Mouse (Mus musculus) thymus, postnatal 4 days (tissue): ENCODE measurements around the gene Kcne4.
"Not testable (repeated sequence)": the region's sequence is repeated elsewhere in the genome, so short reads cannot be mapped to it uniquely, and the experiment has no call there.

Experiments used
- DNase-seq: peaks from one replicate; pipeline ENCODE4 v3.0.0; 2021

Gene Kcne4

GRCm38 (mm10) chr1:78816639-78817038 lies at the start of gene Kcne4:
Kcne4 (plus strand) TSS chr1:78816758.
- DNase-seq = no peak

GRCm38 (mm10) chr1:78781899-78782298 lies 34.7 kb upstream of the Kcne4 start:
- DNase-seq = no peak

GRCm38 (mm10) chr1:78784936-78785335 lies 31.6 kb upstream of the Kcne4 start:
- not testable (repeated sequence) for DNase-seq

GRCm38 (mm10) chr1:78789744-78790143 lies 26.8 kb upstream of the Kcne4 start:
- DNase-seq = no peak

GRCm38 (mm10) chr1:78807428-78807827 lies 9.1 kb upstream of the Kcne4 start:
- DNase-seq = no peak

GRCm38 (mm10) chr1:78809819-78810218 lies 6.7 kb upstream of the Kcne4 start:
- no peak for DNase-seq

- no peak for DNase-seq
Observed at GRCm38 (mm10) chr1:78810904-78811303, 5.7 kb upstream of the Kcne4 start.

GRCm38 (mm10) chr1:78811975-78812490 lies 4.5 kb upstream of the Kcne4 start:
- DNase-seq = no peak

- DNase-seq = no peak
Observed at GRCm38 (mm10) chr1:78817756-78818155, 1.2 kb downstream of the Kcne4 start.

GRCm38 (mm10) chr1:78818630-78819526 lies 2.3 kb downstream of the Kcne4 start:
- no peak for DNase-seq

GRCm38 (mm10) chr1:78819592-78819991 lies 3.0 kb downstream of the Kcne4 start:
- DNase-seq = no peak

GRCm38 (mm10) chr1:78820176-78820575 lies 3.6 kb downstream of the Kcne4 start:
- no peak for DNase-seq

- DNase-seq = no peak
Observed at GRCm38 (mm10) chr1:78821111-78821510, 4.6 kb downstream of the Kcne4 start.

GRCm38 (mm10) chr1:78821733-78822430 lies 5.3 kb downstream of the Kcne4 start:
- DNase-seq = no peak

GRCm38 (mm10) chr1:78825246-78825645 lies 8.7 kb downstream of the Kcne4 start:
- no peak for DNase-seq

GRCm38 (mm10) chr1:78838468-78838867 lies 21.9 kb downstream of the Kcne4 start:
- no peak for DNase-seq

- no peak for DNase-seq
Observed at GRCm38 (mm10) chr1:78840769-78841168, 24.2 kb downstream of the Kcne4 start.

GRCm38 (mm10) chr1:78845661-78846060 lies 29.1 kb downstream of the Kcne4 start:
- no peak for DNase-seq

- peak; percentile 13 for DNase-seq
Observed at GRCm38 (mm10) chr1:78846471-78846870, 29.9 kb downstream of the Kcne4 start.

- DNase-seq = no peak
Observed at GRCm38 (mm10) chr1:78852408-78853093, 36.0 kb downstream of the Kcne4 start.

GRCm38 (mm10) chr1:78853094-78853445 lies 36.5 kb downstream of the Kcne4 start:
- no peak for DNase-seq

- no peak for DNase-seq
Observed at GRCm38 (mm10) chr1:78854306-78854705, 37.7 kb downstream of the Kcne4 start.

GRCm38 (mm10) chr1:78859573-78859972 lies 43.0 kb downstream of the Kcne4 start:
- no peak for DNase-seq
